ENCODE assay signal across 15 mouse cellular contexts in the genomic region with DNA sequence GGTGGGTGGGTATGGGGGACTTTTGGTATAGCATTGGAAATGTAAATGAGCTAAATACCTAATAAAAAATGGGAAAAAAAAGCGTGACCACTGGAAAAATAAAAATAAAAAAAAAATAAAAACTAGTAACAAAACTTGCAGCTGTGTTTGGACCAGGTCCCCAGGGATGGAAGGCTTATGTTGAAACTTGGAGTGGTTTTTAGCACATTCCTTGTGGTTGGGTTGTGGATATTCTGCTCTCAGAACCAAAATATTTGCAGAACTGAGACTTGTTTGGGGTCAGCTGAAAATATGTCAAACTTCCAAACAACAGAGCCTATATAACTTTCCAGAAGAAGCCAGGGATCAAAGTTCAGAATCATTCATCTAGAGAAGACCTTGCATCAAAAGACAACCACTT.
DNase-seq lines count a peak whose midpoint lies in the region; ATAC-seq and TF ChIP-seq lines count a peak whose summit lies in the region.
"Had no signal": no experiment of that assay in that cellular context is flagged by ENCODE, and none has a peak within 500 bp of the region (broad histone marks: within the 10 kb centered on the region; RNA-seq: fewer than 3 reads in every experiment).

No protein-coding gene starts in this region.

- no peak overlapping the region for H3K4me2 ChIP-seq in heart, embryonic 12.5 days
- no peak overlapping the region for H3K4me2 ChIP-seq in limb, embryonic 14.5 days (replicated peaks; ENCODE audit: low read depth, low read length, severe bottlenecking)
- H3K4me2 ChIP-seq: embryonic facial prominence, embryonic 13.5 days; limb, embryonic 15.5 days had no signal

- WGBS in heart, embryonic 12.5 days = 82% methylated on average over 1 of the region's 1 CpGs
- 55% methylated on average over 1 of the region's 1 CpGs for WGBS in limb, embryonic 14.5 days
- WGBS in limb, embryonic 10.5 days = 77% methylated on average over 1 of the region's 1 CpGs

- H3K27me3 ChIP-seq in heart, embryonic 12.5 days (replicated peaks) = no peaks in the 10 kb centered on the region
- no peaks in the 10 kb centered on the region for H3K27me3 ChIP-seq in limb, embryonic 14.5 days (ENCODE audit: control insufficient read depth, insufficient read depth, low read length)
- no peaks in the 10 kb centered on the region for H3K27me3 ChIP-seq in limb, embryonic 10.5 days (ENCODE audit: low read depth, poor library complexity, severe bottlenecking)
- H3K27me3 ChIP-seq: embryonic facial prominence, embryonic 13.5 days; limb, embryonic 15.5 days; megakaryocyte, embryonic 14.5 days had no signal

- no peak overlapping the region for H3K27ac ChIP-seq in heart, embryonic 12.5 days (ENCODE audit: poor library complexity, severe bottlenecking)
- H3K27ac ChIP-seq in limb, embryonic 14.5 days (replicated peaks; ENCODE audit: low read depth, low read length) = no peak overlapping the region
- no peak overlapping the region for H3K27ac ChIP-seq in limb, embryonic 10.5 days
- H3K27ac ChIP-seq: embryonic facial prominence, embryonic 13.5 days; hindbrain, postnatal 0 days; limb, embryonic 15.5 days had no signal

- DNase-seq in heart, adult 8-10 months (ENCODE audit: low spot score) = peak; percentile 51
- peak; percentile 23 for DNase-seq in limb, embryonic 14.5 days (ENCODE audit: low spot score)
- no peak for DNase-seq in limb, embryonic 10.5 days (ENCODE audit: low spot score)
- peak; percentile 8 for DNase-seq in adipocyte (ENCODE audit: low spot score)
- DNase-seq in kidney, postnatal 14 days = peak; percentile 43
- no peak for DNase-seq in spleen, adult 12 weeks (ENCODE audit: low spot score)
- no peak for DNase-seq in cerebellum, postnatal 25 days
- DNase-seq: cerebellum, adult 8-10 months; liver, postnatal 0 days had no signal

- ATAC-seq in heart, embryonic 12.5 days (ENCODE audit: insufficient number of reproducible peaks, low FRiP score) = no peak
- no peak for ATAC-seq in limb, embryonic 14.5 days (ENCODE audit: low FRiP score, low read depth)
- ATAC-seq: hindbrain, postnatal 0 days; liver, postnatal 0 days; midbrain, embryonic 16.5 days had no signal

- H3K4me3 ChIP-seq in heart, embryonic 12.5 days = no peak overlapping the region
- no peak overlapping the region for H3K4me3 ChIP-seq in limb, embryonic 14.5 days (replicated peaks; ENCODE audit: low read length)
- no peak overlapping the region for H3K4me3 ChIP-seq in limb, embryonic 10.5 days
- H3K4me3 ChIP-seq: embryonic facial prominence, embryonic 13.5 days; limb, embryonic 15.5 days; megakaryocyte, embryonic 14.5 days had no signal

- no peak overlapping the region for H3K9ac ChIP-seq in heart, embryonic 12.5 days
- H3K9ac ChIP-seq in limb, embryonic 14.5 days (ENCODE audit: low read depth, low read length, severe bottlenecking) = no peak overlapping the region
- H3K9ac ChIP-seq: embryonic facial prominence, embryonic 13.5 days; limb, embryonic 15.5 days; liver, postnatal 0 days had no signal

- no peaks in the 10 kb centered on the region for H3K4me1 ChIP-seq in heart, embryonic 12.5 days (replicated peaks)
- no peaks in the 10 kb centered on the region for H3K4me1 ChIP-seq in limb, embryonic 14.5 days (ENCODE audit: control insufficient read depth, insufficient read depth, low read length)
- no peaks in the 10 kb centered on the region; the same call in 1 of the 2 replicates for H3K4me1 ChIP-seq in limb, embryonic 10.5 days
- H3K4me1 ChIP-seq: embryonic facial prominence, embryonic 13.5 days; megakaryocyte, embryonic 14.5 days had no signal

- no peaks in the 10 kb centered on the region for H3K36me3 ChIP-seq in heart, embryonic 12.5 days
- no peaks in the 10 kb centered on the region for H3K36me3 ChIP-seq in limb, embryonic 14.5 days (ENCODE audit: control insufficient read depth, insufficient read depth, low read length)
- no peaks in the 10 kb centered on the region for H3K36me3 ChIP-seq in limb, embryonic 10.5 days
- H3K36me3 ChIP-seq: embryonic facial prominence, embryonic 13.5 days; limb, embryonic 15.5 days had no signal

- TF ChIP-seq POLR2A in limb, embryonic 14.5 days (IDR thresholded peaks at IDR 0.05; ENCODE audit: borderline replicate concordance, extremely low read depth, insufficient read depth, insufficient read length) = no peak

- no peaks in the 10 kb centered on the region for H3K9me3 ChIP-seq in heart, embryonic 12.5 days (replicated peaks)
- no peaks in the 10 kb centered on the region for H3K9me3 ChIP-seq in limb, embryonic 14.5 days (ENCODE audit: control insufficient read depth, low read length)
- H3K9me3 ChIP-seq in limb, embryonic 10.5 days (replicated peaks) = no peaks in the 10 kb centered on the region
- H3K9me3 ChIP-seq: embryonic facial prominence, embryonic 13.5 days; limb, embryonic 15.5 days; megakaryocyte, embryonic 14.5 days had no signal

Comparison
In these comparisons a context has a peak if more than half of its experiments do, and no peak if none do; other contexts are left out.
1. DNase-seq: peak in heart, adult 8-10 months (single experiment), limb, embryonic 14.5 days (single experiment), adipocyte (single experiment) and kidney, postnatal 14 days (single experiment); none in limb, embryonic 10.5 days (single experiment), spleen, adult 12 weeks (single experiment) and cerebellum, postnatal 25 days (0 of 2).